Mouse (Mus musculus) cerebellum, adult 8-10 months (tissue): ENCODE measurements around the gene Cuzd1.

ENCODE experiments used
- DNase-seq: peaks from one replicate; pipeline ENCODE4 v3.0.0; 2022

The Cuzd1 gene

DNA sequence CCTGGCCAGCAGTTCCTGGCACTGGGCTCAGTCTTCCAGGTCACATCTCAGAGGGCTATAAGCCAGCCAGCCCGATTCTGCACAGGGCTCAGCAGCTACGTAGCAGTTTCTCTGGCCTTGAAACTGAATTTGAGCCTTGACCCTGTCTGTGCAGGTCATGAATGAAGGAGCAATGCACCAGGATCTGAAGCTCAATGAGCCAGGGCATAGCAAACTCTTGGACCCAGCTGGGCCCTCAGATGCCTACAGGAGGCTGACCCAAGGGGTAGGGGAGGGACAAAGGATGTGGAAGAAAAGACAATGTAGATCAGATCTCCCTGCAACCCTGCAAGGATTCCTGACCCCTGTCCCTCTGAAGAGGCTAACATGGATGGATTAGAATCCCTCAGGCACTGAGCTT is at the start of gene Cuzd1:
Gene Cuzd1, minus strand, starts transcription at position 101 of the 400 bp plus-strand sequence.
- no peak for DNase-seq

DNA sequence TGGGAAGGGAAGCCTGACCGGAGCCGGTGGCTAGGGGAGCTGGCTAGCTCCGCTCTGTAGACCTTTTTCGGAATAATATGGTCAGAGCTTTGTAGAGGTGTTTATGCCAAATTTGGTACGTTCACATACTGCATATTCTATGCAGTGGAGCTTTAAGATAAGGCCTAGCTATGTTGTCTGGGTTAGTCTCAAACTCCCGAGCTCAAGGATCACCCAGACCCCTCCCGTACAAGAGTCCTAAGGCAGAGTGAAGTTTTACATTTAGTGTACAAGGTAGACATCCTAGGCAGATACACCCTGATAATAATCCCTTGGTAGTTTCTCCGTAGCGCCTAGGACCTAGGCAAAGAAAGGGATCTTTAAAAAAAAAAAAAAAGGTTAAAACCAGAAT is 49.4 kb upstream of the Cuzd1 start:
- no peak for DNase-seq

DNA sequence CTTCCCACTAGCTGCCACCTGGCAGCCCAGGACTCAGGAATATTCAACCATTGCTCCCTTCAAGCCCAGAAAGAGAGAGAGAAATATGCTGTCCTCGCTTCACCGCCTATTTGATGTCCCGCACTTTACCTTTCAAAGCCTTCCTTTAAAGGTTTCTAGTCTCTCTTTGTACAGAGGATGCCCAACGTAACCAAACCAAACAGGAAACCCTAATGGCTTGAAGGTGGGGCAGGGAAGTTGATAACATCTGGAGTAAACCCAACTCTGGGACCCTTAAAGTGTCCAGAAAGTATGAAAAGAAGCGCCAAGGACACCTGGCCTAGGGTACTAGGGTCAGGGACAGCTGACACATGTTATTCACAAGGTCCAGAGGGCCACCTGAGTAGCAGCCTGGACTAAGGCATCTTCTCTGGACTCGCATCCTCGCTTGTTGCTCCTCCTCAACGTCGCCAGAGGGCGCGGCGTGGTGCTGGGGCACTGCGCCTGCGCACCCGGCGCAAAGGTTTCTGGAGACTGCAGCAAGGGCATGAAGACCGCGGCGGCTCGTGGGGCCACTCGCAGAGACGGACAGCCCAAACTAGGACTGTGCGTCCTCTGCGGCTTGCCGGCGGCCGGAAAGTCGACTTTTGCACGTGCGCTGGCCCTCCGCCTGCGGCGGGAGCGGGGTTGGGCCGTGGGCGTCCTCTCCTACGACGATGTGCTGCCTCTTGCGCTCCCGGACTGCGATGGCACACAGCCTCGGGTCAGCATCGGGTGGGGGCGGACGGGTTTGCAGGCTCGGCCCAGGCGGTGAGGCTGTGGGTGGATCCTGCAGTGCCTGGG is 48.8 kb upstream of the Cuzd1 start, which contains the start of gene Pstk:
Gene Pstk, plus strand, starts transcription at position 494 of the 822 bp plus-strand sequence.
- DNase-seq = peak; percentile 91

DNA sequence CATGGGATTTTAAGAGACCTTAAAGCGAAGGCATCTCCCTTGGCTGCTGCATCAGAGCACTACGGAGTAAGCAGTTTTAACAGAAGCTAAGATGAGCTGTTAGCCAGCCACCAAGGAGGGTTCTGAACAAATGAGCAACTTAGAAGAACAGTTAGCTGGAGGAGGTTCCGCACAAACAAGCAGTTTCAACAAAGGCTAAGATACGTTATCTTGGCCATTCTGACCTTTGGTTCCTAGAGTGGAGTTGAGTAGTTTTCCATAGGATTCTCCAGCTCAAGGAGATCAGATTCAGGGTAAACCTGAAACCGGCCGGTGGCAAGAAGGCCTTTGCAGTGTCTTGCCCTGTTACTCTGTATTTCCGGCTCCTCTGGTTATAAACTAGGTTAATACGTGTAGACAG is 42.0 kb upstream of the Cuzd1 start:
- no peak for DNase-seq

DNA sequence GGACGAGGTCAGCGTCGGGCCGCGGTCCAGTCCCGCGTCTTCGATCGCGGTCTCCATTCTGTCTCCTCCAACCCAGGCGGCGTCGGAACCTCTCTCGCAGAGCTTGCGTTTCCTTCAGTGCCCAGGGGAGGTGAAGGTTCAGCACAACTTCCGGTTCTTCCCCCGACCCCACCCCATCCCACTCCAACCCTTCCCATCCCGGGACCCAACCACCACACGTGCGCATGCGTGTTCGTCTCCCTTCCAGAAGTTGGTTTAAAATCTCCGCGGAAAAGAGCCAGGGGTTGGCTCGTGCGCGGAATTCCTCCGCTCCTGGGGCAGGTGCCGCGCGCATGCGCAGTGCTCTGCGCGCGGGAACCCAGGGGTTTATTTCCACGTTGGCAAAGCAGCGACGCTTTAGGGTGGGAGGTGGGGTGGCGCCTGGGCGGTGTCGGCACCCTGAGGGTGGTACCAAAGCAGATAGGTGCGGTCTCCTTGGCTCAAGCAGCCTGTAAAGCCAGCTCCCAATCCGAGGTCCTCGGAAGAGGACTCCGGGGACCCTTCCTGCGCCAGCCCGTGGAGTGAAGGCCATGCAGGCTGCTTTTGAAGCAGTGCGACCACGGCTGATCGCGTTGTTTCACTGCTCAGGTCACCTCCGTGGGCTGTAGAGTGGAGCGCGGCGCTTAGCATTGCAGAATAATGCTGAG is 40.7 kb upstream of the Cuzd1 start, which contains the start of gene 2310057M21Rik:
Gene 2310057M21Rik, minus strand, starts transcription at position 145 of the 686 bp plus-strand sequence.
- peak; percentile 95 for DNase-seq

DNA sequence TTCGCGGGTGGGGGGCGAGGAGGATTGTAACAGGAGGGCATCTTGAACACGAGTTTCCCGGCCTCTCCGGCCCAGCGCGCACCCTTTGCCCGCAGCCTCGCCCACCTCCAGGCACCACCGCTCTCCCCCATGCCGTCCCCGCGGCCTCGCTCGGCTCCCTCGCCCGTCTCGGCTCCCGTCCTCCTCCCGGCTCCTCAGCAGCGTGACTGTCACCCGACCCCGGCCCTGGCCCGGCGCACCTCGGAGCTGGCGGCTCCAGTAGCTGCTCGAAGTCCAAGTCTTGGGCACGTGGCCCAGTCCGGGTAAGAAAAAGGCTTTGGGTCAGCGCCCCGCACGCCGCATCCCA is 40.1 kb upstream of the Cuzd1 start:
- DNase-seq = no peak

DNA sequence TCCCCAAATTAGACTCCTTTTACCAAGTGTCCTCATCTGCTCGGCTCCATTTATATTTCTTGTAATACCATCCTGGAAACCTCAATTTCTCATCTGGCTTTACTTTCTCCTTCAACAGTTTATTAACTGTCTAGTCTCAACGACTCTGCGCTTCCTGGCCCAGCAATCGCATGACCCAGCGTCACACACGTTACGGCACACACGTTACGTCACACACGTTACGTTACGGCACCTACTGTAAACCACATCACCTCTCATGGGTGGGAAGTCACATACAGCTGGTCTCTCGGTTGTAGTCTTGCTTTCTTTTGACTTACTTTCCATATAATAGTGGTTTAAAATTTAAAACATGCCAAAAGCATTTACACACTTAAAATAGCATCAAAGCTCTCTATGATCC is 34.0 kb upstream of the Cuzd1 start:
- DNase-seq = no peak

DNA sequence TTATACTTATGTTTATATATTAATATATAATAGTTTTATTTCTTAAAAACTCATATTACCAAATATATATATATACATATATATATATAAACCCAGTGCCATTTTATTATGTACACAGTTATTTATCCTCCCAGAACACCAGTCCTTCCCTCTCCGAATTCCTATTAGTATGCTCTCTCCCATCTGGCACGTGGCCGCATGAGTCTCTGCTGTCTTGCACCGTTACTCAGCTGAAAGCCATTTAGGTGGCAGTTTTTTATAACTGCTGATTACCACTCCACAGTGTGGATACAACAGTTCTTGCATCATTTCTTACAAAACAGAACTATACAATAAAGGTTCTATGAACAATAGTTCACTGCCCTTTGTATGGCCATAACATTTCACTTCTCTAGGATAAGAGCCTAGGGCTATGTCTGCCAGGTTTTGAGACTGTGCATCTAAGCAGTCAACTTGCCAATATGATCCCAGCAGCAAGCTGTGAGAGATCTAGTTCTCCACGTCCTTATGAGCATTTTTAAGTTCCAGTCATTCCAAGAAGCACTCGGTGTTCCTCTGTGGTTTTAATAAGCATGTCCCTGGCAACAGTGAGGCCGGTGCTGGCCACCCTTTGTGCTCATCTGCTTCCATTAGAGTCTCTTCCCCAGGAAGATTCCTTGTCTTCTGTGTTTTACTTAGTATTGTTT is 23.9 kb upstream of the Cuzd1 start:
- DNase-seq = no peak

DNA sequence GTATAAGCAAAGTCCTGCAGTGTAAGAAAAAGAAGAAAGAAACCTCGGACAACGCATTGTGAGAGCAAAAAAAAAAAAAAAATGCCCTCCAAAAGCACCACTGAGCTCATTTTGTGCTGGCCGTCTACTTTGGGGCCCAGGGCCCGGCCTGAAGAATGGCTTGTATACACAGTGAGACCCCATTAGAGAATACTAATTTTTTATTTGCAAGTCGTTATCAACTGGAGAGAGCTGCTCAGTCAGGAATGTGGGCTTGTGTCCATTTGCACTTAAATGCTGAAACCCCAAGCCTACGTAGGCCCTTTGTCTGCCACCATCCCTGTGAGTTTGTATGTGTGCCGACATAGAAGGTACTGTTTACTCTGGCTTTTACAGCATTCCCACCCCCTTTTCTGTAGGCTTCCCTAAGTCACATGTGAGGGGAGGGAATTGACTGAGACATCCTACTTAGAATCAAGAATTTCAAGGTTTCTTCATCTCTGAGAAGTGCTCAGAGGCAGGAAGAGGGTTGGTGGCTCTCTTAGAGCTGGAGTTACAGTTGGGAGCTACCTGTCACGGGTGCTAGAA is 15.5 kb upstream of the Cuzd1 start:
- no peak for DNase-seq

DNA sequence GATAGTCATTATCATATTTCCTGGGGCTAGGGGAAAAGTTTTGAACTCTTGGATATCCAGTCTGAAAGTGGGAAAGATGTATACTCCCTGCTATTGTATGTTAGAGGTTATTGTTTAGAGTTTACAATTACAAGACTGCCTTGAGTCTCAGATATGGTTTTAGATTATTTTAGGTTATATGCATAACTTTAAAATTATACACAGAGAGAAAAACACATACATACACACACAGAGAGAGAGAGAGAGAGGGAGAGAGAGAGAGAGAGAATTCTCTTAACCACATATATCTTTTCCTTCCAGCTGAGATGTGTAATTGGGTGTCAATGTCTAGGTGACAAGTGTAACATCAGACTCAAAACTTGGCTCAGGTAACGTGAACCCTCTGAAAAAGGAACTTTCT is 11.5 kb upstream of the Cuzd1 start, which contains the start of gene Fam24a:
Gene Fam24a, plus strand, starts transcription at position 301 of the 400 bp plus-strand sequence.
- DNase-seq = no peak

DNA sequence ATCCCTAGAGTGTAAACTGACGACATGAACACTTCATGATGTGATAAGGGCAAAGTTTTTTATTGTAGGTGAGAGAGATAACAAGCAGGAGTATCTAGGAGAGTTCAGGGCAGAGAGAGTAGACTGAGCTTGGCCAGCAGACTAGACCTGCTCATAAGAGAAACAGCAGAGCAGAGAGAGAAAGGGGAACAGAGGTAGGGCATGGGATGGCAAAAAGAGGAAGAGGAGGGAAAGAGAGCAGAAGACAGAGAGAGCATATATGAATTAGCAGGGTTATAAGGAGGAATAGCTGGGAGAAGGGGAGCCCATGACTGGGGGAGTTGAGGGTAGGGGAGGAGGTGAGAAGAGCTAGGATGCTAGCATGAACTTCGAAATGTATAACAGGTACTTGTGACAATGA is 9.6 kb upstream of the Cuzd1 start:
- DNase-seq = no peak

DNA sequence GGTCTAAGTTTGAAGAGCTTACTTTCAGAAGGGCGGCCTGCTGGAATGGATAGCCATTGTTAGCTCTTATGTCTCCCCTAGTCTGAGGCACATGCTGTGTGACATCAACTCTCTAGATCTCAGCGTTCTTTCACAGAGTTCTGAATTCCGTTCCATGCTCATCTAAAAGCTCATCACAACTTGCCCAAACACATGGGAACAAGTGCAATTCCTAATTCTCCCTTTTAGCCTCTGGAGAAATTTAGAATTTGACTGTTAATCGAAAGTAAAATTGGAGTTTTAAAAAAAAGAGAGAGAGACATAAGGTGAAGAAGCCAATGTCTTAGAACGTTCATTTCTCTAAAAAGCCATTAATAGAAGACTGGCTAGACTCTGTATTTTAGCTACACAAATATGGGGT is 7.3 kb upstream of the Cuzd1 start, which contains the start of gene Fam24b:
Gene Fam24b, minus strand, starts transcription at position 101 of the 400 bp plus-strand sequence.
- DNase-seq = no peak

DNA sequence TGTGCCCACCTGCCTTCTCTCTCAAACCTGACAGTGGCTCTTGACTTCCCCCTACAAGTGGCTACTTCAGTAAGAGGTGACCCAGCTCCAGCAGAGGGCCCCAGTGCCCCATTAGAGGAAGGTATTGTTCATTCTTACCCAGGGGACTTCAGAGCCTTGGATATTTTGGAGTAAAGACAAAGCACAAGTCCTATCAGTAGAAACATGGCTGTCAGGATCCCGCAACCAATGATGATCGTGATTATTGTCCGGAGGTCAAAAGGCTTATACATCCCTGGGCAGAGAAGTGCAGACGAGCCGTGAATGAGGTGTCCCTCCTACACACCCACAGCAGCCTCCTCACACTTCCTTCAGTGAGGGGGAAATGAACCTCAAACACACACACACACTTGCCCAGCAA is 5.0 kb upstream of the Cuzd1 start:
- DNase-seq = no peak

DNA sequence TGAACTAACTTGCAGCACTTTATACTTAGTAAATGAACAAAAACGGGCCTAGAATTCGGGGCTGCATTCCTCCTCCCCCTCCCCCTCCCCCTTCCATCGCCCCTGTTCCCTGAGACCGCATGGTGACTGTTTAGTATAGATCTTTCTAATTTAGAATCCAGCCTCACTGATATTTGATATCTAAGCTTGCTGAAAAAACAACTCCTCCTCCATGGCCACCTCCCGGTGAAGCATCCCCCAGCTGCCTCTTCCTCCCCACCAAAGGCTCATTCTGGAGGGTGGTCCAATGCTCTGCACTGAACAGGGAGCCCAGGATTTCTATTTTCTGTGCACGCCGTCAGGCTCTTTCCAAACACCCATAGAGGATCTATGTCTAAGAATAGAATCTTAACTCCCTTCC is 3.8 kb downstream of the Cuzd1 start:
- no peak for DNase-seq

DNA sequence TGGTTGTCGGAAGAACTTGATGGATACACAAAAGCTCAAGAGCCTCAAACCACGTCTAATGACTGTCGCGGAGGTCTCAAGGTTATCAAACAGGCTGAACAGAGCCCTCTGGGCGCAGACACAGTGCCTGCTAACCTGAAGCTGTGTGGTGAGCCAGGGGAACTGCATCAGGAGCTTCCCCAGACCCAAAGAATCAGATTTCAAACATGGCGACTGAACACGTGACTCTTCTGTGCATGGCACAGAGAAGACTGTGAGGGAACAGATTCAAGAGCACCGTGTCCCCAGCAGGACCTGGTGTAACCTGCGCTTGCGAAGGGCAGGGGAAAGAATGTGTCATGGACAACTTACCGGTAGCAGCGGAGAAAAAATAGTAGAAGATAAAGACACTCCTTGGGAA is 4.5 kb downstream of the Cuzd1 start:
- no peak for DNase-seq

DNA sequence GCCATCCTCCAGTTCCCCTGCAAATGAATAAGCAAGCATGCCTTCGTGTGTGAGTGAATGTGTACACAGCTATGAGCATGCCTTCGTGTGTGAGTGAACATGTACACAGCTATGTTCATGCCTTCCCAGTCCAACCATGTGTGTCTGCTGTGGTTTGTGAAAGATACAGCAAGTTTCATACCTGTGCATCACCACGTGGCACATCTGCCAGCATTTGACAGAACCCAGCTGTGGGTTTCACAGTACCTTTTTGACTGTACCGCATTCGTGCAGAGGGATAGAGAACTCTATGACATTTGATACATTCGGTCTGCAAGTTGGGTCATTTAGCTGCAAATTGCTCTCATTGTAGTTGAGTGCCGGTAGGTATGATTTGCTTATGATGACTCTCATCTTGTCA is 7.6 kb downstream of the Cuzd1 start:
- DNase-seq = no peak

DNA sequence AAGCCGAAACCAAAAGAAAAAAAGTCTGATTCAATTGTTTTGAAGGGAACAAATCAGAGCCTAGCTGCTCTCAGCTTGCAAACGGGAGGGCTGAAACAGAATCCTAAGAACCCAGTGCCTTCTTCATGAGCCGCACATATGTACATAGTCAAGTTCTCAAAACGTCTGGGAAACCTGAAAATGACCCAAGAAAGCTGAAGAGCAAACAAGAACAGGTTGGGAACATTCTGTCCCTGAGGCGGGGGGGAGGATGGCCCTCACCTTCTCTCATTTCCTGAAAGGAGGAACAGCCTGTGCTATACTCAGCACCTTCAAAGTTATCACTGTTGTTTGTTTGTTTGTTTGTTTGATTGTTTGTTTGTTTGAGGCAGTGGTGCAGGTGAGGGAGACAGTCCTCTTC is 15.4 kb downstream of the Cuzd1 start:
- DNase-seq = no peak

DNA sequence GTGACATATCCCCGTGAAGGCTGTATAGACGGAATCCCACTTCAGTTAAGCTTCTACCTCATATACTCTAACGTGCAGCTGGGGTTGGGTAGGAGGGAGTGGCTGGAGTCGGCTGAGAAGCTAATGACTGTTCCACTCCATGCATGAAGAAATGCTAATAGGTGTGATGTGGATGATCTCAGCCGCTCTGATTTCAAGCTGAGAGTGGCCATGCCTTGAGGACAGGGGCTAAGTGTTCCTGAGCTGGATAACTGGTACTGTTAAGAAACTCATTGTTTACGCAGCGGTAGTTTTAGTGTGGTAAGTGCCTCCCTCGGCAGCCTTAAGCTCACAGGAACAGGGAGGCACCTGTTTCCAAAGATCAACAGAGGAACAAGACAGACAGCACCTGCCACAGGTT is 18.8 kb downstream of the Cuzd1 start:
- DNase-seq = no peak

DNA sequence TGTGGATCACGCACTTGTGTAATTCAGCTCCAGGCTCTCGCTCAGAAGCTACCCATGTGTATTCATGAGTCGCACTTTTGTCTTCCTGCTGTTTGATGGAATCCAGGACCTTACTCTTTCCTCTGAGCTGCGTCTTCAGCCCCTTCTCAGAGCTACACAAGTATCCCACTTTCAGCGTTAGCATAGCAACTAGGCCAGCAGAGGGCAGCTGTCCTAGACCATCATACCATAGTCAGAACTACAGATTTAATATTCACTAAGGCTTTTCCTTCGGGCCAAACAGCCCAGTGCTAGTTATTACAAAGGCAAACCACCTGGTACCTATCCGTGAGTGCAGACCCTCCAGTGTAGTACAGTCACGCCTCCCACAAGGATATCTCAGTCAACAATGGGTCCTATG is 24.9 kb downstream of the Cuzd1 start:
- DNase-seq = no peak

DNA sequence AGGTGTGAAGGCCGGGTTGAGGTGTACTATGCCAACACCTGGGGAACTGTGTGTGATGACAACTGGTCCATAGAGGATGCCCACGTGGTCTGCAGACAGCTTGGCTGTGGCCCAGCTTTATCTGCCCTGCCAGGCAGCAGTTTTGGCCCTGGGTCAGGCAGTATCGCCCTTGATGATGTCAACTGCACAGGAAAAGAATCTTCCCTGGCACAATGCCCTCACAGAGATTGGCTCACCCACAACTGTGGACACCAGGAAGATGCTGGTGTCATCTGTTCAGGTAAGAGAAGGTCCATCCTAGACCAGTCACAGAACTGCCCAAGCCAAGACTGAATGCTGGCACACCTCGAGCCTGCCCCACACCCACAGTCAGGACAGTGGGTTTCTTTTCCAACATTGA is 56.2 kb downstream of the Cuzd1 start:
- no peak for DNase-seq

DNA sequence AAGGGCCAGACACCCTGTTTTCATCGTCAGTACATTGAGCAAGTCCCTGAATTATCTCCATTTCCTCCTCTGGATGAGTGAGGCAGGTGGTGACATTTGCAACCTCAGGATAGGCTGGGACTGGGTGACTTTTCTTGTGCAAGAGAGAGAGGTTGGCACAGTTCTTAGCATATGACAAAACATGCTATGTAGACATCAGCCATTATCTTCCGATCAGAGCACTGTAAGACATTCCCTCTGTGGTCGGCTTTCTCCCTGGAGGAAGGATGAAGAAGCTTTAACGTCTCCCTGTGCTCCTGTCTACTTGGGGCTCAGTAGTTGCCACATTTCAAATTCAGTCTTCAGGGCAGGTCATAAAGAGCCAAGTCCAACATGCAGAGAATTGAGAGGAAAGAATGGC is 57.8 kb downstream of the Cuzd1 start:
- no peak for DNase-seq

DNA sequence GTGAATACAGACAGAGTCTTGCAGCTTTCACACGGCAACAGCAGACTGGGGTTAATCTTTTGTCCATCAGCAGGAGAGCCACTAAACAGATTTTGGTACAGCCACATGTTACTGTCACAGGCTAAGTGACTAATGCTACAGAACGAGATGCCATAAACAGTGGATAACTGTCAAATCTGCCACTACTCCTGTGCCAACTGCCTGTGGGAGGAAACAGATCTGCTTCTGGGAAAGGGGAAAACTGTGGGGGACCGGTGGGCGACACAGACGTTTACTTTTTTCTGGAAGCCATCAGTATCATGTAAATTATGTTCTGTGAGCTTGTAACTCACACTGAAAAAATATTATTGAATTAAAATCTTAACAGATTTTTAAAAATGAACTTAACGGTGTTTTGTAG is 61.1 kb downstream of the Cuzd1 start:
- no peak for DNase-seq
